Mouse (Mus musculus): ENCODE data around the gene Purb. TPM values are rescaled to one million over a fixed set of nuclear protein-coding genes. Genes with fewer than 3 reads are reported as not detected.
"Not testable (repeated sequence)": the region's sequence is repeated elsewhere in the genome, so short reads cannot be mapped to it uniquely, and the experiment has no call there.

Gene Purb
- polyA plus RNA-seq, 1 experiment, result 52.0 TPM

DNA sequence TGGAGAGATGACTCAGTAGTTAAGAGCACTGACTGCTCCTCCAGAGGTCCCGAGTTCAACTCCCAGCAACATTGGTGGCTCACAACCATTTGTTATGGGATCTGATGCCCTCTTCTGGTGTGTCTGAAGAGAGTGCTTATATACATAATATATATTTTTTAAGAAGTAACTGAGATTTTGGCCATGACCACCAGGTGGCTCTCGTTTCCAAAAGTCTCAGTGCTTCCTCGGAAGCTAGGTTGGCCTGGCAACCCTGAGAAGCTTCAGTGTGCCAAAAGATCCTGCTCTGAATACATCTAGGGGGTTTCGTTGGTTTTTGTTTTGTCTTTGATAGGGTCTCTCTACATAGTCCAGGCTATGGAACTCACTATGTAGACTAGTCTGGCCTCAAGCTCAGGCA, 10.6 kb downstream of the Purb start:
- H3K27me3 ChIP-seq (ENCODE audit: control insufficient read depth, insufficient read depth, low read length, poor library complexity, severe bottlenecking), result no peaks in the 10 kb centered on the region
- peak; percentile 36 for TF ChIP-seq CTCF (IDR thresholded peaks at IDR 0.05; ENCODE audit: low read depth, low read length)
- TF ChIP-seq POLR2A (IDR thresholded peaks at IDR 0.05; ENCODE audit: insufficient read depth, low read length), result no peak
- H3K36me3 ChIP-seq (ENCODE audit: control insufficient read depth, insufficient read depth, low read length, poor library complexity, severe bottlenecking), result peaks cover 17% of the 10 kb centered on the region
- no peak overlapping the region for H3K9ac ChIP-seq (ENCODE audit: low read depth, poor library complexity, severe bottlenecking)
- H3K4me1 ChIP-seq (ENCODE audit: control insufficient read depth, insufficient read depth, low read length), result no peaks in the 10 kb centered on the region
- H3K9me3 ChIP-seq (replicated peaks; ENCODE audit: control insufficient read depth, insufficient read depth, low read length, poor library complexity, severe bottlenecking), result 0 out of 2 replicates have a peak, but pooled peaks cover 4% of the 10 kb centered on the region
- no peak overlapping the region for H3K4me3 ChIP-seq (ENCODE audit: low read depth, low read length)
- H3K27ac ChIP-seq (ENCODE audit: insufficient read depth, low read length), result no peak overlapping the region

DNA sequence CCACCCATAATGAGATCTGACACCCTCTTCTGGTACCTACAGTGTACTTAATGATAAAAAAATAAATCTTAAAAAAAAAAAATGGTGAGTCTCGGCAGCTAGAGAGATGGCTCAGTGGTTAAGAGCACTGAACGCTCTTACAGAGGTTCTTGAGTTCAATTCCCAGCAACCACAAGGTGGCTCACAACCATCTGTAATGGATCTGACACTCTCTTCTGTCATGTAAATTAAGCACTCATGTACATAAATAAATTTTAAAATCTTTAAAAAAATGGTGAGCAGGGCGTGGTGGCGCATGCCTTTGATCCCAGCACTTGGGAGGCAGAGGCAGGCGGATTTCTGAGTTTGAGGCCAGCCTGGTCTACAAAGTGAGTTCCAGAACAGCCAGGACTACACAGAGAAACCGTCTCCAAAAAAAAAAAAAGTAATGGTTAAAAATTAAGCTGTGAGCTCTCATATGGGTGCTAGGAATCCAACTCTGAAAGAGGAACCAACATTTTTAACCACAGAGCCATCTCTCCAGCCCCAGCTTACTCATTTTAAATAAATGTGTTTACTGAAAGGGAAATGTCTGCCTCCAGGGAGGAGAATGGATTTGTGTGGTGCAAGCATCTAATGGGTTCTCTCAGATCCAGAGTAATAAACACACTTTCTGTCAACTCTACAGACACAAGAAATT, 12.4 kb downstream of the Purb start:
- Histone ChIP-seq H3K4me3 (ENCODE audit: low read depth, low read length) (no peak overlapping the region), H3K9ac (ENCODE audit: low read depth, poor library complexity, severe bottlenecking) (no peak overlapping the region), H3K27me3 (ENCODE audit: control insufficient read depth, insufficient read depth, low read length, poor library complexity, severe bottlenecking) (no peaks in the 10 kb centered on the region), H3K27ac (ENCODE audit: insufficient read depth, low read length) (no peak overlapping the region), H3K36me3 (ENCODE audit: control insufficient read depth, insufficient read depth, low read length, poor library complexity, severe bottlenecking) (peaks cover 9% of the 10 kb centered on the region), H3K4me1 (ENCODE audit: control insufficient read depth, insufficient read depth, low read length) (no peaks in the 10 kb centered on the region), H3K9me3 (replicated peaks; ENCODE audit: control insufficient read depth, insufficient read depth, low read length, poor library complexity, severe bottlenecking) (0 out of 2 replicates have a peak, but pooled peaks cover 4% of the 10 kb centered on the region)
- TF ChIP-seq POLR2A (IDR thresholded peaks at IDR 0.05; ENCODE audit: insufficient read depth, low read length) (no peak), CTCF (IDR thresholded peaks at IDR 0.05; ENCODE audit: low read depth, low read length) (no peak), EP300 (IDR thresholded peaks at IDR 0.05; ENCODE audit: insufficient read depth, low read depth, low read length) (no peak)

DNA sequence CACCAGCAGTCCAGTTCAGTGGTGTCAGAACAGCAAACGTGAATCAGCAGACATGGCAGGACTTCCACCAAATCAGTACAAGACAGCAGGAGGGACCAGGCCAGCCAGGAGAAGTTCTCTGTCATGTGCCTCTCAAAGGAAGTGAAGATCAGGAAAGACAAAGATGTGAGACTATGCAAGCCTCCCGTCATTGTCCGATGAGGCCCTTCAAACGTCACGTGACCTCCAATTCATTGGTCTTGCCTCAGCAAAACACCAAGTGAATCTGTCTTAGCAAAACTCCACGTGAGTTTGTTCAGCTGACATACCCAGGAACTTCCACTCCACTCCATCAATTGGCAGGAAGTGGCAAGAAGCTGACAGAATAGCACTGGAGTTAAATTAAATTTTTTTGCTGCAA, 19.6 kb downstream of the Purb start:
- H3K36me3 ChIP-seq (ENCODE audit: control insufficient read depth, insufficient read depth, low read length, poor library complexity, severe bottlenecking), result no peaks in the 10 kb centered on the region
- no peak overlapping the region for H3K27ac ChIP-seq (ENCODE audit: insufficient read depth, low read length)
- no peaks in the 10 kb centered on the region for H3K4me1 ChIP-seq (ENCODE audit: control insufficient read depth, insufficient read depth, low read length)
- H3K4me3 ChIP-seq (ENCODE audit: low read depth, low read length), result no peak overlapping the region
- H3K9me3 ChIP-seq (replicated peaks; ENCODE audit: control insufficient read depth, insufficient read depth, low read length, poor library complexity, severe bottlenecking), result peaks cover 9% of the 10 kb centered on the region; the same call in 1 of the 2 replicates
- TF ChIP-seq POLR2A (IDR thresholded peaks at IDR 0.05; ENCODE audit: insufficient read depth, low read length) (no peak), EP300 (IDR thresholded peaks at IDR 0.05; ENCODE audit: insufficient read depth, low read depth, low read length) (no peak), CTCF (IDR thresholded peaks at IDR 0.05; ENCODE audit: low read depth, low read length) (no peak)
- no peaks in the 10 kb centered on the region for H3K27me3 ChIP-seq (ENCODE audit: control insufficient read depth, insufficient read depth, low read length, poor library complexity, severe bottlenecking)
- H3K9ac ChIP-seq (ENCODE audit: low read depth, poor library complexity, severe bottlenecking), result no peak overlapping the region

DNA sequence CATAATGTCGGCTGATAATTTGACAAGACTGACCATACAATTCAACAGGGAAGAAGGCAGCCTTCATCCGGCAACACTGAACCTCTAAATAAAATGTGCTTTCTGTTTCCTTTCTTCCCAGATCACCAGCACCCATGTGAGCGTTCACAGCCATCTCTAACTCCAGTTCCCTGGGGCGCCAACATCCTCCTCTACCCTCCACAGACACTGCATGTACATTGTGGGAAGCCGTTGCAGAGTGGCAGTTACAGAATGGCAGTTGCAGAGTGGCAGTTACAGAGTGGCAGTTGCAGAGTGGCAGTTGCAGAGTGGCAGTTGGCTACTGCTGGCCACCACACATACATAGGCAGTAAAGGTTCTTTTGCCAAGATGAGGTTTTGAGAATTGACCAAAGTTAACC, 27.6 kb downstream of the Purb start:
- not testable (repeated sequence) for H3K36me3 ChIP-seq (ENCODE audit: control insufficient read depth, insufficient read depth, low read length, poor library complexity, severe bottlenecking); H3K4me1 ChIP-seq (ENCODE audit: control insufficient read depth, insufficient read depth, low read length); H3K27me3 ChIP-seq (ENCODE audit: control insufficient read depth, insufficient read depth, low read length, poor library complexity, severe bottlenecking); H3K27ac ChIP-seq (ENCODE audit: insufficient read depth, low read length); H3K9me3 ChIP-seq (replicated peaks; ENCODE audit: control insufficient read depth, insufficient read depth, low read length, poor library complexity, severe bottlenecking); H3K4me3 ChIP-seq (ENCODE audit: low read depth, low read length); H3K9ac ChIP-seq (ENCODE audit: low read depth, poor library complexity, severe bottlenecking)

DNA sequence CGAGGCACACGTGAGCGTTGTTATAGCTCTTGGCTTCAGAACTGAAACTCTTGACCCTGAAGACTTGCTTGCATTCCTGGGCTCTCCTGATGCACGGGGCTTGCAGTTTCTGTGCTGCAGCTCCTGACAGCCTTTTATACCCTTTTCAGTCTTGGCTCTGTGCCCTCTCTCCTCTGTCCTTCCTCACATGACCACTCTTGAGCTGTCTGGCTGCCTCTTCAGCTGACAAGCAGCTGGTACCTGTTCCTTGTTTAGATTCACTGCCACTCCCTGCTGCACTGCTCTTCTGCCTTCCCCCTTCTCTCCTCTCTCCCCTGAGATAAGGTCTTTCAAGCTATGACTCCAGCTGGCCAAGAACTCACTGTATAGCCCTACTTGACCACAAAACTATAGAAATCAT, 28.2 kb downstream of the Purb start:
- no peaks in the 10 kb centered on the region; the same call in 1 of the 2 replicates for H3K36me3 ChIP-seq (ENCODE audit: control insufficient read depth, insufficient read depth, low read length, poor library complexity, severe bottlenecking)
- H3K4me3 ChIP-seq (ENCODE audit: low read depth, low read length), result no peak overlapping the region
- no peak overlapping the region for H3K27ac ChIP-seq (ENCODE audit: insufficient read depth, low read length)
- peaks cover 5% of the 10 kb centered on the region for H3K4me1 ChIP-seq (ENCODE audit: control insufficient read depth, insufficient read depth, low read length)
- TF ChIP-seq POLR2A (IDR thresholded peaks at IDR 0.05; ENCODE audit: insufficient read depth, low read length), result no peak
- TF ChIP-seq CTCF (IDR thresholded peaks at IDR 0.05; ENCODE audit: low read depth, low read length), result no peak
- no peak for TF ChIP-seq EP300 (IDR thresholded peaks at IDR 0.05; ENCODE audit: insufficient read depth, low read depth, low read length)
- no peaks in the 10 kb centered on the region for H3K27me3 ChIP-seq (ENCODE audit: control insufficient read depth, insufficient read depth, low read length, poor library complexity, severe bottlenecking)
- H3K9ac ChIP-seq (ENCODE audit: low read depth, poor library complexity, severe bottlenecking), result no peak overlapping the region
- 0 out of 2 replicates have a peak, but pooled peaks cover 2% of the 10 kb centered on the region for H3K9me3 ChIP-seq (replicated peaks; ENCODE audit: control insufficient read depth, insufficient read depth, low read length, poor library complexity, severe bottlenecking)

DNA sequence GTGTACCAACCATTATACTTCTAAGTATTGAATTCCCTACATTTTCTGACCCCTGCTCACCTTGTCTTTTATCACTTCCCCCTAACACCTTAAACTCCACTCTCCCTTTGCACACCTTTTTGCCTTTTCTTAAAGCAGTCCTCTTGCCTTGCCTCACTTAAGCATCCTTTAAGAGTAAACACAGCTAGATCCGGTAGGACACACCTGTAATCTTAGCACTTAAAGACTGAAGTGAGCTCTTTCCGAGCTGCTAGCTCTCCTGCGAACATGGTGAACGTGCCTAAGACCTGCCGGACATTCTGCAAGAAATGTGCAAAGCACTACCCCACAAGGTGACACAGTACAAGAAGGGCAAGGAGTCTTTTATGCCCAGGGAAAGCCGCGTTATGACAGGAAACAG, 29.8 kb downstream of the Purb start:
- TF ChIP-seq POLR2A (IDR thresholded peaks at IDR 0.05; ENCODE audit: insufficient read depth, low read length), result no peak
- TF ChIP-seq EP300 (IDR thresholded peaks at IDR 0.05; ENCODE audit: insufficient read depth, low read depth, low read length), result no peak
- no peak for TF ChIP-seq CTCF (IDR thresholded peaks at IDR 0.05; ENCODE audit: low read depth, low read length)
- no peaks in the 10 kb centered on the region for H3K27me3 ChIP-seq (ENCODE audit: control insufficient read depth, insufficient read depth, low read length, poor library complexity, severe bottlenecking)
- no peaks in the 10 kb centered on the region; the same call in 1 of the 2 replicates for H3K36me3 ChIP-seq (ENCODE audit: control insufficient read depth, insufficient read depth, low read length, poor library complexity, severe bottlenecking)

More for the DNA sequence above, 29.8 kb downstream of the Purb start:
- no peaks in the 10 kb centered on the region for H3K9me3 ChIP-seq (replicated peaks; ENCODE audit: control insufficient read depth, insufficient read depth, low read length, poor library complexity, severe bottlenecking)
- H3K4me3 ChIP-seq (ENCODE audit: low read depth, low read length), result no peak overlapping the region
- H3K27ac ChIP-seq (ENCODE audit: insufficient read depth, low read length), result no peak overlapping the region
- no peak overlapping the region for H3K9ac ChIP-seq (ENCODE audit: low read depth, poor library complexity, severe bottlenecking)
- H3K4me1 ChIP-seq (ENCODE audit: control insufficient read depth, insufficient read depth, low read length), result peaks cover 5% of the 10 kb centered on the region
